Mouse (Mus musculus): Measurements from ENCODE around the gene Odc1.

The Odc1 gene
- long read RNA-seq, experiment 1, transcript Odc1-201 (12 exons, 2,208 nt), result major isoform, 124 of 152 reads
- long read RNA-seq, experiment 1, partial matches to known transcripts, result 13 of 152 reads
- long read RNA-seq, experiment 1, other reads (novel, unspliced or antisense), result 15 of 152 reads
- long read RNA-seq, experiment 2, transcript Odc1-201 (12 exons, 2,208 nt), result major isoform, 211 of 267 reads
- long read RNA-seq, experiment 2, partial matches to known transcripts, result 33 of 267 reads
- long read RNA-seq, experiment 2, other reads (novel, unspliced or antisense), result 23 of 267 reads

- intact Hi-C loops (cut with DNase I), result loop anchor here (10.0 kb wide), 1 partner anchor 110 kb away; no protein-coding TSS in a partner anchor
Measured at GRCm38 (mm10) chr12:17544209-17545106, at the start of gene Odc1. TSS of gene Odc1 (plus strand) at chr12:17544794.

GRCm38 (mm10) chr12:17494809-17495208, 49.8 kb upstream of the Odc1 start:
- intact Hi-C loops (cut with DNase I), result no loop called here

DNA sequence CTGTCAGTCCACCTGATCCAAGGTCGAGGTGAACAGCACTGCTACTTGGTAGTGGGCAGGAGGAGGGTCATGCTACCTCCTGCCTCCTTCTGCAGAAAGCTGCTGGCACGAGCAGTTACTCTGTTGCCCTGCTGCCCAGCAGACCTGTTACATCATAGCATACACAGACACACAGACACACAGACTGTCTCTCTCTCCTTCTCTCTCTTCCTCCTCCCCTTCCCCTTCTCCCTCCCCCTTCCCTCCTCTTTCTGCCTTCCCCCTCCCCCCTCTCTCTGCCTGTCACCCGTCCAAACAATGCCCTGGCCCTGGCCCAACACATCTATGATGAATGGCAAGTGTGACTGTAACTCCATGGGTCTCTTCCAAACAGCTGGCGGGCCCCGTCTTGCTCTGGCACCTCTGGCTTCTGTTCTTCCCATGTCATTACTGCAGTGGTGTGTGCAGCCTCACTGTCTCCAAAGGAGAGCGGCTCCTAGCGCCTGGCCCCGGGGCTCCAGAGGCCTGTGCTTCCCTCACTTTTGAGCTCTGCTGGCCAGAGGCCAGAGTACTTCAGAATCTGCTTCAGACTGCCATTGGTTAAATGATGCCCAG, 48.6 kb upstream of the Odc1 start:
- intact Hi-C loops (cut with DNase I), result no loop called here

- intact Hi-C loops (cut with DNase I), result no loop called here
Measured at GRCm38 (mm10) chr12:17505620-17506074, 38.9 kb upstream of the Odc1 start.

GRCm38 (mm10) chr12:17506117-17506993, 38.2 kb upstream of the Odc1 start:
- intact Hi-C loops (cut with DNase I), result no loop called here

DNA sequence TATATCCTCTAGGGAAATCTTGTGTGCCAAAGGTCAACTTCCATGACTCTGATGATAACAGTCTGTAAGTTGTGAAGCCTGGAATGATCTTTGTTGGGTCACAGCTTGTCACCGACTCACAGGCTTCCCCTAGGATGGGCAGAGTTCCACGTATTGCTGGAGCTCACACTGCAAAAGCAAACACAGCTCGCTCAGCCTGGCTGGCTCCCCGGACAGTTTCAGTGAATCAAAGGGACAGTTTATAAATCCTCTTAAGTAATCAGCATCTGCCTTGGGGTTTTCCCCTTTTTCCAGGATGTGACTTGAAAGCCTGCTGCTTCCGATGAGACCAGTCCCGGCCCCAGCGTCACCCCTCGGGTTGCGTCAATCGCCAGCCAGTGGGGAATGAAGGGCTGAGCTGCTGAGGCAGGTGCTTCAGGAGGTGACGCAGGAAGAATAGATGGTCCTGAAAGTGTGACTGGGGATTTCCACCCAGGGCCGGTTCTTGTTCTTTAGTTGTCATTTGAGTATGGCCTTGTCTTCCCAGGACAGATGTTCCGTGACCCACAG, 37.5 kb upstream of the Odc1 start:
- intact Hi-C loops (cut with DNase I), result no loop called here

DNA sequence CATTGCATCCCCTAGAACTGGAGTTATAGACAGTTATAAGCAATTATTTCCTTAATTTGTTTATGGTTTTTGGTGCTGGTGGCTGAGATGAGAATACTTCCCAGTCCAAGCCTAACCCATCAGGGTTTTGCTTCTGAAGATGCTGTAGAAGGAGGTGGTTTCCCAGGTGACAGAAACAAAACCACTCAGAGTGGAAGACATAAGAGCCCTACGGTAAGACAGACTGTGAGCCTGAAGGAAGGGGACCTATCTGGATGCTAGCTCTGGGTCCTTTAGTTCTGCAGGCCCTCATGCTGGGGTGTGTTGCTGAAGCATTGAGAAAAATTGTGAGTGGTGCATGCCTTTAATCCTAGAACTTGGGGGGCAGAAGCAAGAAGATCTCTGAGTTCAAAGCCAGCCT, 35.3 kb upstream of the Odc1 start:
- intact Hi-C loops (cut with DNase I), result no loop called here

- intact Hi-C loops (cut with DNase I), result no loop called here
Measured at GRCm38 (mm10) chr12:17510158-17510557, 34.4 kb upstream of the Odc1 start.

DNA sequence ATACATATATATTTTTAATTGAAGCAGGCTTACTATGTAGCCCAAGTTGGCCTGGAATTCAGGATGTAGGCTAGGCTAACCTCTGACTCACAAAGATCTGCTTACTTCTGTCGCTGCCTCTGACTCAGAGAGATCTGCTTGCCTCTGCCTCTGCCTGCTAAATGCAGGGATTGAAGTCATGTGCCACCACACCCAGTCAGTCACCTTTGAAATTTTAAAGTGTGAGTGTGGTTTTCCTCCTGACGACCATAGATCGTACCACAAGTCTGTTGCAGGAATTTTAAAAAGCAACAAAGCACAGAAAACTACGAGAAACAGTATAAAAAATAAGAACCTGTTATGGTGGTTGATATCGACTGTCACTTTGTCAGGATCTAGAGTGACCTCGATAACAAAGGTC, 33.6 kb upstream of the Odc1 start:
- intact Hi-C loops (cut with DNase I), result no loop called here

DNA sequence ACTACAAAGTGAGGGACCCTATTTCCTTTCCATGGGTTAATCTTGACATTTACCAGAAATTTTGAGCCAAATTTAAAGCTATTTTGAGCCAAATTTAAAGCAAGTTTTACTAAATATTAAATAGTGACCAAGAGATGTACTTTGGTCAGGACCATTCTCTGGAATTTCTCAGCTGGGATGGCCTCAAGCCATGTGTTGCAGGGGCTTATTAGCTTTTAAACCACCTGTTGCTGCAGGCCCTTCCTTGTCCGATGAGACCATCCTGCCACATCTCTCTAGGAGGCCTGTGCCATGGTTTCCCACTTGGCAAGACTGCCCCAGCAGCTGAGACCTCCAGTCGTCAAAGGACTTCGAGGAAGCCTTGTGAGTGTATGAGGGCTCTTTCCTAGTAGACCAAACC, 15.4 kb upstream of the Odc1 start:
- intact Hi-C loops (cut with DNase I), result no loop called here

DNA sequence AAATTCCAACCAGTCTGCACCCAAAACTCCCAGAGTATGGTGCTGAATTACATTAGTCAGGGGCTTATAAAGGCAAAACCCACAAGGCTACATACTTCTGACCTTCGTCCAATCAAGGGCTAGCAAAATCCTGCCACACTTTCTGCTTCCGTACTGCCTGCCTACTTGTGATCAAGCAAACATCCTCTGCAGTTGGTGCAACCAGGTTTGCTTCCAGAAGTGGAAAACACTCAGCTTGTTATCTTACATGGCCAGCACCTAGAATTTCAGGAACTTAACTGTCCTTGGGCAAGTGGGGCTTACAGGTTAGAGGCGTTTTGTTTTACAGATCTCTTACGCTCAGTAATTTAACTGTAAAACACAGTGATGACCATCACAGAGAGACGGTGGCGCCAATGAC, 14.9 kb upstream of the Odc1 start:
- intact Hi-C loops (cut with DNase I), result no loop called here

- intact Hi-C loops (cut with DNase I), result no loop called here
Measured at GRCm38 (mm10) chr12:17530825-17531224, 13.8 kb upstream of the Odc1 start.

GRCm38 (mm10) chr12:17536222-17536621, 8.4 kb upstream of the Odc1 start:
- intact Hi-C loops (cut with DNase I), result no loop called here

- intact Hi-C loops (cut with DNase I), result no loop called here
Measured at GRCm38 (mm10) chr12:17537147-17537546, 7.4 kb upstream of the Odc1 start.

GRCm38 (mm10) chr12:17538087-17538486, 6.5 kb upstream of the Odc1 start:
- intact Hi-C loops (cut with DNase I), result no loop called here

DNA sequence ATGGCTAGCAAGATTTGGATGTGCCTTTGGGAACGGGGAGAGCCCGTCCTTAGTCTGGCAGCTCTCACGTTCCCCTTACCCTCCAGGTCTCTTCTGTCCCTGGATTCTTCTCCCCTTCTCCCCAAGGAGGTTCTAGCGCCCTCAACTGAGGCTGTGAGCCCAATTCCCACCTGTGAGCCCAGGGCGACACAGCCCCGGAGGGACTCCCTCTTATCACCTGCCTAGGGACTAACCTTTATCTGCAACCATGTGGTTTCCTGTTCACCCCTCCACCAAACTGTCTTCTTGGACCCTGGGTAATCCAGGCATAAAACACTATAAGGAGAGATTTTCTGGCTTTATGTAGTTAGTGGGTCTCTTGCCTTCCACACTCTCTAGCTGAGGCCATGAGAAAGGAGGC, 5.6 kb upstream of the Odc1 start:
- intact Hi-C loops (cut with DNase I), result no loop called here

GRCm38 (mm10) chr12:17540040-17540552, 4.5 kb upstream of the Odc1 start:
- intact Hi-C loops (cut with DNase I), result loop anchor here (10.0 kb wide), 1 partner anchor 105 kb away; no protein-coding TSS in a partner anchor

GRCm38 (mm10) chr12:17545107-17545571, 545 bp downstream of the Odc1 start:
- intact Hi-C loops (cut with DNase I), result loop anchor here (10.0 kb wide), 1 partner anchor 110 kb away; no protein-coding TSS in a partner anchor

DNA sequence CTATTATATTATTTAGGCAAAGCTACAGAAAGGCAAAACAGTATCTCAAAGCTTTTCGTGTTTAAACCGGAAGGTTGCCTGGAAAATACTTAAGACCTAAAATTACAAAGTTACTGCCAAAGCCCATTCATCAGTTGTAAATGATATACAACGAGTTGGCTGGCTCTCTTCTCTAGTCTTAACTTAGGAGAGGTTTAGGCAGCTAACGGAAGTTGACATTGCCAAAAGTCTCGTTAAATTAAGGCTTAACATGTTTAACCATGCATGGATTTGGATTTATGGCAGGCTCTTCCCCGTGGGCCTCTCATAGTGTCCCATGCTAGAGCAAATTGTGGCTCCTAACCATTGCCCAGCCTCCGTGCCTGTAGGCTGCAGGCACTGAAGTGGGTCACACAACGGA, 1.3 kb downstream of the Odc1 start:
- intact Hi-C loops (cut with DNase I), result loop anchor here (10.0 kb wide), 1 partner anchor 111 kb away; no protein-coding TSS in a partner anchor

- intact Hi-C loops (cut with DNase I), result loop anchor here (10.0 kb wide), 1 partner anchor 113 kb away; no protein-coding TSS in a partner anchor
Measured at GRCm38 (mm10) chr12:17547552-17547951, 3.0 kb downstream of the Odc1 start.

All from adrenal gland (tissue).